16 mouse cellular contexts compared by ENCODE assay signal in the genomic region with DNA sequence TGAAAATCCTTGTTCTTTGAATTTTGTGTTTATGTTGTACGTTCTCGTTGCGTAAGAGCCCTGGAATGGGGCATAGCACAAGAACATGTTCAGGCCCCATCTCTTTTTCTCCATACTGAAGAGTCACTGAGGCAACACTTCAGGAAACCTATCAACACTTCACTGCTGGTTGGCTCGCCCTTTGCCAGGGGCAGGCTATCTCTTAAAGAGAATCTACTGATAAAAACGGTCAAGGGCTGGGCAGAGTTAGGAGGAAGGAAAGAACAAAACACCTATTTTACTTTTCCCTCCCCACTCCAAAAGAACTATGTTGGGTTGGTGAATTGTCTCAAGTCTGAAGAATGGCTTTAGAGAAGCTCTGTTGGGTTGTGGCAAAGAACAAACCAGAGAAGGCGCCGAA.
"Had no signal": no experiment of that assay in that cellular context is flagged by ENCODE, and none has a peak within 500 bp of the region (broad histone marks: within the 10 kb centered on the region; RNA-seq: fewer than 3 reads in every experiment).

No protein-coding gene starts in this region.

- DNase-seq: lung, postnatal 14 days; lung, postnatal 36 days; right cerebral cortex, postnatal 14 days; thymus, adult 2 months; thymus, postnatal 25 days; thymus, postnatal 4 days had no signal

- H3K27me3 ChIP-seq: lung, embryonic 15.5 days; megakaryocyte, embryonic 14.5 days; midbrain, embryonic 13.5 days; midbrain, embryonic 15.5 days; neural tube, embryonic 12.5 days; stomach, embryonic 15.5 days had no signal

- ATAC-seq: lung, postnatal 0 days; midbrain, embryonic 13.5 days; midbrain, embryonic 15.5 days had no signal

- H3K4me3 ChIP-seq: lung, embryonic 15.5 days; megakaryocyte, embryonic 14.5 days; midbrain, embryonic 13.5 days; midbrain, embryonic 15.5 days; neural tube, embryonic 12.5 days; stomach, embryonic 15.5 days had no signal

- H3K4me1 ChIP-seq: lung, embryonic 15.5 days; midbrain, embryonic 13.5 days; midbrain, embryonic 15.5 days; neural tube, embryonic 12.5 days; stomach, embryonic 15.5 days had no signal

- H3K27ac ChIP-seq: lung, embryonic 15.5 days; macrophage; midbrain, embryonic 13.5 days; midbrain, embryonic 15.5 days; neural tube, embryonic 12.5 days; stomach, embryonic 15.5 days; stomach, postnatal 0 days had no signal

- H3K9me3 ChIP-seq: lung, embryonic 15.5 days; midbrain, embryonic 13.5 days; midbrain, embryonic 15.5 days; neural tube, embryonic 12.5 days; stomach, embryonic 15.5 days had no signal

- H3K4me2 ChIP-seq: lung, embryonic 15.5 days; midbrain, embryonic 11.5 days; midbrain, embryonic 13.5 days; midbrain, embryonic 15.5 days; neural tube, embryonic 12.5 days; stomach, embryonic 15.5 days had no signal

- H3K9ac ChIP-seq: lung, embryonic 15.5 days; midbrain, embryonic 13.5 days; midbrain, embryonic 15.5 days; neural tube, embryonic 12.5 days; stomach, embryonic 15.5 days had no signal

- H3K36me3 ChIP-seq: lung, embryonic 15.5 days; midbrain, embryonic 13.5 days; midbrain, embryonic 15.5 days; stomach, embryonic 15.5 days had no signal
